Mouse (Mus musculus) intestine, embryonic 15.5 days (tissue): Measurements from ENCODE around the gene Olfr801. TPM values are rescaled to one million over a fixed set of nuclear protein-coding genes. Genes with fewer than 3 reads are reported as not detected.

ENCODE experiments used
- ATAC-seq: fragments of 200-750 bp; cut with Nextera tagmentation; 2 replicates; pipeline ENCODE4 v1.8.0; 2017; ENCODE audit warnings: moderate TSS enrichment, moderate library complexity
- H3K27ac ChIP-seq: fragments of 300-500 bp; sonication (generic); 2 replicates; pipeline ENCODE4 v1.5.1; 2015; ENCODE audit warnings: mild to moderate bottlenecking, inconsistent platforms
- H3K27me3 ChIP-seq: fragments of 300-500 bp; sonication (generic); replicated peaks from 2 replicates; pipeline ENCODE4 v1.6.1; 2015; ENCODE audit warnings: inconsistent platforms
- H3K36me3 ChIP-seq: fragments of 300-500 bp; sonication (generic); 2 replicates; pipeline ENCODE4 v1.6.1; 2015; ENCODE audit warnings: inconsistent platforms
- H3K4me1 ChIP-seq: fragments of 300-500 bp; sonication (generic); replicated peaks from 2 replicates; pipeline ENCODE4 v1.6.1; 2015; ENCODE audit warnings: inconsistent platforms
- H3K4me2 ChIP-seq: fragments of 300-500 bp; sonication (generic); replicated peaks from 2 replicates; pipeline ENCODE4 v1.6.1; 2015; ENCODE audit warnings: mild to moderate bottlenecking, inconsistent platforms
- H3K4me3 ChIP-seq: fragments of 300-500 bp; sonication (generic); replicated peaks from 2 replicates; pipeline ENCODE4 v1.5.1; 2015; ENCODE audit warnings: inconsistent platforms
- H3K9ac ChIP-seq: fragments of 300-500 bp; sonication (generic); 2 replicates; pipeline ENCODE4 v1.6.1; 2015; ENCODE audit warnings: inconsistent platforms
- H3K9me3 ChIP-seq: fragments of 300-500 bp; sonication (generic); 2 replicates; pipeline ENCODE4 v1.6.1; 2016; ENCODE audit warnings: inconsistent platforms
- WGBS: fragments of 180-500 bp; shearing (Covaris S2); methylation state at CpG from one replicate; pipeline ENCODE4 v1.1.7; 2015; 5-methylcytosine and 5-hydroxymethylcytosine counted together
- polyA plus RNA-seq: library from polyadenylated mRNA; unstranded; fragments of >200 nt; fragmentation: Nextera tagmentation; extraction: Ambion mirVana; gene quantifications from 2 replicates; pipeline ENCODE4 v1.2.1, GENCODE M21; 2015

The Olfr801 gene
- polyA plus RNA-seq = not detected in 2 replicates

GRCm38 (mm10) chr10:129673765-129674164 lies at the start of gene Olfr801:
Gene Olfr801 (minus strand): TSS chr10:129673865.
- Histone ChIP-seq H3K27ac (no peak within 1 kb of the TSS), H3K9me3 (no peaks in the 10 kb centered on the region), H3K9ac (no peak within 1 kb of the TSS), H3K4me3 (no peak within 1 kb of the TSS), H3K36me3 (no peaks in the 10 kb centered on the region), H3K27me3 (no peaks in the 10 kb centered on the region), H3K4me2 (no peak within 1 kb of the TSS), H3K4me1 (no peaks in the 10 kb centered on the region)
- WGBS = 76% methylated on average over 1 of the region's 1 CpGs
- ATAC-seq = no peak

- Histone ChIP-seq H3K4me1 (no peaks in the 10 kb centered on the region), H3K27me3 (no peaks in the 10 kb centered on the region), H3K4me3 (no peak within 1 kb of the TSS), H3K9ac (no peak within 1 kb of the TSS), H3K9me3 (no peaks in the 10 kb centered on the region), H3K4me2 (no peak within 1 kb of the TSS), H3K27ac (no peak within 1 kb of the TSS), H3K36me3 (no peaks in the 10 kb centered on the region)
- no peak for ATAC-seq
Observed at GRCm38 (mm10) chr10:129702910-129703309, 29.2 kb upstream of the Olfr801 start, which contains the start of gene Olfr804. Gene Olfr804 (plus strand): TSS chr10:129703210.

GRCm38 (mm10) chr10:129694186-129694585 lies 20.5 kb upstream of the Olfr801 start, which contains the start of gene Olfr803:
Gene Olfr803 (minus strand): TSS chr10:129694286.
- no peaks in the 10 kb centered on the region for H3K9me3 ChIP-seq
- ATAC-seq = no peak
- WGBS = 80% methylated on average over 2 of the region's 2 CpGs
- no peaks in the 10 kb centered on the region for H3K36me3 ChIP-seq
- no peaks in the 10 kb centered on the region for H3K4me1 ChIP-seq
- no peaks in the 10 kb centered on the region for H3K27me3 ChIP-seq
- H3K27ac ChIP-seq = no peak within 1 kb of the TSS
- H3K9ac ChIP-seq = no peak within 1 kb of the TSS
- H3K4me3 ChIP-seq = no peak within 1 kb of the TSS
- H3K4me2 ChIP-seq = no peak within 1 kb of the TSS

GRCm38 (mm10) chr10:129688069-129688468 lies 14.4 kb upstream of the Olfr801 start, which contains the start of gene Olfr802:
Gene Olfr802 (minus strand): TSS chr10:129688169.
- Histone ChIP-seq H3K4me2 (no peak within 1 kb of the TSS), H3K27me3 (no peaks in the 10 kb centered on the region), H3K4me1 (no peaks in the 10 kb centered on the region), H3K4me3 (no peak within 1 kb of the TSS), H3K9me3 (no peaks in the 10 kb centered on the region), H3K27ac (no peak within 1 kb of the TSS), H3K36me3 (no peaks in the 10 kb centered on the region), H3K9ac (no peak within 1 kb of the TSS)
- ATAC-seq = no peak
- 34% methylated on average over 1 of the region's 1 CpGs for WGBS

GRCm38 (mm10) chr10:129657394-129657793 lies 16.3 kb downstream of the Olfr801 start, which contains the start of gene Olfr800:
Gene Olfr800 (plus strand): TSS chr10:129657694.
- Histone ChIP-seq H3K4me3 (no peak within 1 kb of the TSS), H3K4me1 (no peaks in the 10 kb centered on the region), H3K9ac (no peak within 1 kb of the TSS), H3K27me3 (no peaks in the 10 kb centered on the region), H3K4me2 (no peak within 1 kb of the TSS), H3K27ac (no peak within 1 kb of the TSS), H3K36me3 (no peaks in the 10 kb centered on the region), H3K9me3 (no peaks in the 10 kb centered on the region)
- no peak for ATAC-seq

- Histone ChIP-seq H3K4me2 (no peak overlapping the region), H3K9ac (no peak overlapping the region), H3K36me3 (no peaks in the 10 kb centered on the region), H3K27ac (no peak overlapping the region), H3K9me3 (no peaks in the 10 kb centered on the region), H3K4me3 (no peak overlapping the region), H3K27me3 (no peaks in the 10 kb centered on the region), H3K4me1 (no peaks in the 10 kb centered on the region)
- WGBS = 92% methylated on average over 1 of the region's 1 CpGs
- no peak for ATAC-seq
Observed at GRCm38 (mm10) chr10:129651763-129652162, 21.9 kb downstream of the Olfr801 start.

GRCm38 (mm10) chr10:129637184-129637583 lies 36.5 kb downstream of the Olfr801 start, which contains the start of gene Olfr799:
Gene Olfr799 (plus strand): TSS chr10:129637484.
- Histone ChIP-seq H3K9ac (no peak within 1 kb of the TSS), H3K36me3 (no peaks in the 10 kb centered on the region), H3K4me1 (no peaks in the 10 kb centered on the region), H3K4me3 (no peak within 1 kb of the TSS), H3K27ac (no peak within 1 kb of the TSS), H3K27me3 (no peaks in the 10 kb centered on the region), H3K9me3 (no peaks in the 10 kb centered on the region), H3K4me2 (no peak within 1 kb of the TSS)
- 26% methylated on average over 1 of the region's 1 CpGs for WGBS
- no peak for ATAC-seq

GRCm38 (mm10) chr10:129627834-129628233 lies 45.8 kb downstream of the Olfr801 start, which contains the start of gene Olfr798:
Gene Olfr798 (minus strand): TSS chr10:129627934.
- no peak within 1 kb of the TSS for H3K9ac ChIP-seq
- H3K27ac ChIP-seq = no peak within 1 kb of the TSS
- ATAC-seq = no peak
- H3K4me3 ChIP-seq = no peak within 1 kb of the TSS
- no peak within 1 kb of the TSS for H3K4me2 ChIP-seq
- 76% methylated on average over 1 of the region's 1 CpGs for WGBS
- no peaks in the 10 kb centered on the region for H3K36me3 ChIP-seq
- no peaks in the 10 kb centered on the region for H3K9me3 ChIP-seq
- no peaks in the 10 kb centered on the region for H3K4me1 ChIP-seq
- no peaks in the 10 kb centered on the region for H3K27me3 ChIP-seq

- no peak for ATAC-seq
- Histone ChIP-seq H3K36me3 (no peaks in the 10 kb centered on the region), H3K27me3 (no peaks in the 10 kb centered on the region), H3K9me3 (no peaks in the 10 kb centered on the region), H3K4me1 (no peaks in the 10 kb centered on the region), H3K4me2 (no peak overlapping the region), H3K9ac (no peak overlapping the region), H3K27ac (no peak overlapping the region), H3K4me3 (no peak overlapping the region)
Observed at GRCm38 (mm10) chr10:129623251-129623650, 50.4 kb downstream of the Olfr801 start.

GRCm38 (mm10) chr10:129621724-129622123 lies 51.9 kb downstream of the Olfr801 start:
- no peaks in the 10 kb centered on the region for H3K27me3 ChIP-seq
- 23% methylated on average over 1 of the region's 1 CpGs for WGBS
- H3K4me1 ChIP-seq = no peaks in the 10 kb centered on the region
- H3K4me3 ChIP-seq = no peak overlapping the region
- no peak overlapping the region for H3K9ac ChIP-seq
- H3K9me3 ChIP-seq = no peaks in the 10 kb centered on the region
- H3K4me2 ChIP-seq = no peak overlapping the region
- H3K36me3 ChIP-seq = no peaks in the 10 kb centered on the region
- no peak overlapping the region for H3K27ac ChIP-seq
- no peak for ATAC-seq

Other genes starting within 250 kb of the Olfr801 start
- not detected in 2 replicates for gene Olfr786, start 246.6 kb downstream of the Olfr801 start, polyA plus RNA-seq
- not detected in 2 replicates for gene Olfr787, start 212.0 kb downstream of the Olfr801 start, polyA plus RNA-seq
- not detected in 2 replicates for gene Olfr788, start 202.9 kb downstream of the Olfr801 start, polyA plus RNA-seq
- not detected in 2 replicates for gene Olfr789, start 189.1 kb downstream of the Olfr801 start, polyA plus RNA-seq
- not detected in 2 replicates for gene Olfr790, start 175.4 kb downstream of the Olfr801 start, polyA plus RNA-seq
- not detected in 2 replicates for gene Olfr791, start 152.1 kb downstream of the Olfr801 start, polyA plus RNA-seq
- not detected in 2 replicates for gene Olfr792, start 134.7 kb downstream of the Olfr801 start, polyA plus RNA-seq
- not detected in 2 replicates for gene Olfr794, start 106.2 kb downstream of the Olfr801 start, polyA plus RNA-seq
- gene Olfr796, start 61.3 kb downstream of the Olfr801 start, polyA plus RNA-seq = not detected in 2 replicates
- not detected in 2 replicates for gene Olfr798, start 45.9 kb downstream of the Olfr801 start, polyA plus RNA-seq
- gene Olfr799, start 36.4 kb downstream of the Olfr801 start, polyA plus RNA-seq = not detected in 2 replicates
- gene Olfr800, start 16.2 kb downstream of the Olfr801 start, polyA plus RNA-seq = not detected in 2 replicates
- not detected in 2 replicates for gene Olfr802, start 14.3 kb upstream of the Olfr801 start, polyA plus RNA-seq
- gene Olfr803, start 20.4 kb upstream of the Olfr801 start, polyA plus RNA-seq = not detected in 2 replicates
- not detected in 2 replicates for gene Olfr804, start 29.3 kb upstream of the Olfr801 start, polyA plus RNA-seq
- not detected in 2 replicates for gene Olfr805, start 55.5 kb upstream of the Olfr801 start, polyA plus RNA-seq
- gene Olfr806, start 68.1 kb upstream of the Olfr801 start, polyA plus RNA-seq = not detected in 2 replicates
- gene Olfr807, start 83.9 kb upstream of the Olfr801 start, polyA plus RNA-seq = not detected in 2 replicates
- not detected in 2 replicates for gene Olfr808, start 91.6 kb upstream of the Olfr801 start, polyA plus RNA-seq
- gene Olfr809, start 100.8 kb upstream of the Olfr801 start, polyA plus RNA-seq = not detected in 2 replicates
- not detected in 2 replicates for gene Olfr810, start 121.1 kb upstream of the Olfr801 start, polyA plus RNA-seq
- not detected in 2 replicates for gene Olfr811, start 130.5 kb upstream of the Olfr801 start, polyA plus RNA-seq
- not detected in 2 replicates for gene Olfr812, start 172.2 kb upstream of the Olfr801 start, polyA plus RNA-seq
- gene Olfr813, start 181.5 kb upstream of the Olfr801 start, polyA plus RNA-seq = not detected in 2 replicates
- not detected in 2 replicates for gene Olfr814, start 206.0 kb upstream of the Olfr801 start, polyA plus RNA-seq
- not detected in 2 replicates for gene Olfr815, start 232.0 kb upstream of the Olfr801 start, polyA plus RNA-seq
- gene Olfr816, start 241.7 kb upstream of the Olfr801 start, polyA plus RNA-seq = not detected in 2 replicates